Mouse (Mus musculus) C2C12 (cell line): ENCODE data around the gene Zfp687.

ENCODE experiments used
- CEBPB ChIP-seq: IDR thresholded peaks from one replicate; pipeline ENCODE4 v1.6.1; 2011; ENCODE audit warnings: low read depth, mild to moderate bottlenecking, control low read depth, moderate library complexity
- CTCF ChIP-seq: IDR thresholded peaks from one replicate; pipeline ENCODE4 v1.5.1; 2011; ENCODE audit not compliant: control insufficient read depth, insufficient read depth, insufficient read length
- MAX ChIP-seq: IDR thresholded peaks from one replicate; pipeline ENCODE4 v1.6.1; 2011; ENCODE audit warnings: mild to moderate bottlenecking, control low read depth
- MYOD1 ChIP-seq: IDR thresholded peaks from one replicate; pipeline ENCODE4 v1.6.1; 2011; ENCODE audit warnings: low read depth; ENCODE audit not compliant: control insufficient read depth, insufficient read length
- MYOG ChIP-seq: IDR thresholded peaks from one replicate; pipeline ENCODE4 v1.6.1; 2011; ENCODE audit not compliant: control insufficient read depth, insufficient read length; ENCODE audit errors: extremely low read depth
- USF1 ChIP-seq: IDR thresholded peaks from one replicate; pipeline ENCODE4 v1.6.1; 2011; ENCODE audit warnings: low read depth, mild to moderate bottlenecking, control low read depth, moderate library complexity

DNA sequence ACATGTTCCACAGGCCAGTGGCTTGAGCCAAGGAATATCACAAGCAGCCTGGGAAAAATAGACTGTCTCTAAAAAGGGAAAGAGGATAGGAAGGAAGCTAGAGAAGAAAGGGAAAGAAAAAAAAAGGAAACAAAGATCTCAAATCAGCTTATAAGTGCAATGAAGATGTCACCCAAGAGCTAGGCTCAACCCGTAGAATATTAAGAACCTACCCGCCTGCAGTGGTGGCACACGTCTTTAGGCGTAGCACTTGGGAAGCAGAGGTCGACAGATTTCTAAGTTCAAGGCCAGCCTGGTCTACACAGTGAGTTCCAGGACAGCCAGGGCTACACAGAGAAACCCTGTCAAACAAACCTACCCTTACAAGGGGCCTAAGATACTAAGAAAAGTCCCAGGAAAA, 41.6 kb downstream of the Zfp687 start:
- TF ChIP-seq CTCF (no peak), MAX (no peak), CEBPB (no peak), USF1 (no peak), MYOD1 (no peak), MYOG (no peak)
